Mouse (Mus musculus) thymus, postnatal 36 days (tissue): ENCODE results near the gene Kbtbd3.

Experiments
- DNase-seq, 2 experiments: peaks; one replicate each; pipeline ENCODE4 v3.0.0; 2022; ENCODE audit warnings: mixed read lengths in 2 of 2

Kbtbd3 gene

DNA sequence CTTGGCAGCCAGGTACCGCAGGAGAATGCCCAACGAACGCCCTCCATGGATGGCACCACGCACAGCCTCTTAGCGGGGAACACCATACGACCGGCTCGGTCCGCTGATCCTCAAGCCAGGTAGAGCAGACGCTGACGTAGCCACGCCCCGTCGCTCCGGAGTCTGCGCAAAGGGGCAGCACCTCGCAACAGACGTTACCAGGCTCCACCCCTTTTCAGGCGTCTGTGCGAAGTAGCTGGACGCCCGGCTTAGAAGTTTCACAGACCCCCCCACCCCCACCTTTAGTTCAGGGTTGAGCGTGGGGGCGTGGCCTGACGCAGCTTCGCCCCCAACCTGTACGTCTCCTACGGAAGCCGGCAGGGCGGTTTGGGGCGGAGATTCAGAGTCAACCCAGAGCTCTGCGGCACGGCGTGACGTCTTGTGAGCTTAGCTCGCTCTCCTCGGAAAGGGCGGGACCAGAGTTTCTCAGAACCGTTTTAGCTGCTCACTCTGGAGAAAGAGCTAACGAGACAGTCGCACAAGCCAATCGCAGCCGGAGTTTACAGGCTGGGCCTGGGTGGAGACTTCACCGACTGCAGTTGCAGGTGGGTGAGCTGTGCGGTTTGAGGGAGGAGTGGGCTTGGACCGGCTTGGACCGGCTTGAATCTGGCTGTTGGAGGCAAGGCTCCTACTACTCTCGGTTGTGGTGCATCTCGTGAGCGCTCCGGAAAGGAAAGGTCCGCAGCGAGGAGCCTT, at the start of gene Kbtbd3, which contains the start of gene Aasdhppt:
Gene Kbtbd3, plus strand, starts transcription at position 483 of the 735 bp plus-strand sequence.
Gene Aasdhppt, minus strand, starts transcription at position 121 of the 735 bp plus-strand sequence.
- DNase-seq, result peak; percentile 97 to 99

DNA sequence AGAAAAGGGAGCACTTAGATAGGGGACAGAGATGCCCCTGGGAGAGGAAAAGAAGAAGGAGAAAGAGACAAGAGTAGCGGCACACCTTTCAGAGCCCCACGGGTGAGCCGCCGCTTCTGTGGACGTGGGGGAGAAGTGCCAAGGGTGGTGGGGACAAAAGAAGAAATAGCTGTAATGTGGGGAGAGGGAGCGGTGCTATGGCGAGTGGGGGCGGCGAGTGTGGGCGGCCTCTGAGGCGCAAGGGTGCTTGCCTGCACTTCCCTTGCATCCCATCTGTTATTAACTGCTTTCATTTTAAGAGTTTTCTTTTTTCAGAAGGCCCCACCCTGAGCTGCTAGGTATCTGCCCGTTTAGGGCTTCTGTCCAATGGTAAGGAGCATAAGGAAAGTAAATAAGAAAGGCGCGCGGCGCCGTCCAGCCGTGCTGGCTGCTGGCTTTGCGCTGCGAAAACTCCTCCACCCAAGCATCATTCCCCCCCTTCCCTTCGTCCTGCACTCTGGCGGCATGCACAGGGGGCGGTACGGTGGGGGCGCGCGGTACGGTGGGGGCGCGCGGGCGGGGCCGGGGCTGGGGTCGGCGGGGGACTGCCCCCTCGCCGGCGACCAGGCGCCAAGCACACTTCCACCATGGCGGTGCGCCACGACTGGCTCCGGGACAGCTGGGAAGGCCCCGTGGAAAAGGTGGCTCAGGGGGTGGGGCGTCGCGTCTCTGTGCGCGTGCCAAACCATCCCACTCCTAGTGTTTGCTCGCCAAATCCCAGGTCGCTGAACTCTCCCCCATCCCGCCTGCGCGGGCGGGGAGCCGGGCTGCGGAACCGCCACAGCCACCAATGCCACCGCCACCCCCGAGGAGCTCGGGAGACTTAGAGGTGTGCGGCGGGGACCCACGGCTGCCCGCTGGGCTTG, 49.5 kb upstream of the Kbtbd3 start:
- peak in 1 of 2 experiments; percentile 19 for DNase-seq

DNA sequence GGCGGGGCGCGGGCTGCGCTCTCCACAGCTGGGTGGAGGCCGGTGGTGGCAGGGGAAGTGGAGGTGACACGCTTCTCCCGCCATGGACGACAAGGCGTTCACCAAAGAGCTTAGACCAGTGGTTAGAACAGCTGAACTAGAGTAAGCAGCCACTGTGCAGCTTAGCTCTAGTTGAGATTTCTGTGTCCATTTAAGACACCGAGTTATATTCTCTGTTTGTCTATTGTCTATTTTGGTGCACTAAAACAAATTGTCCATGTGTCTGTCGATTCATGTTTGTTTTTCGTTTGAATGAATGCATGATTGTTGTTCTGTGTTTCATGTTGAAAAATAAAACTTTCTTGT, 48.9 kb upstream of the Kbtbd3 start:
- DNase-seq, result no peak

DNA sequence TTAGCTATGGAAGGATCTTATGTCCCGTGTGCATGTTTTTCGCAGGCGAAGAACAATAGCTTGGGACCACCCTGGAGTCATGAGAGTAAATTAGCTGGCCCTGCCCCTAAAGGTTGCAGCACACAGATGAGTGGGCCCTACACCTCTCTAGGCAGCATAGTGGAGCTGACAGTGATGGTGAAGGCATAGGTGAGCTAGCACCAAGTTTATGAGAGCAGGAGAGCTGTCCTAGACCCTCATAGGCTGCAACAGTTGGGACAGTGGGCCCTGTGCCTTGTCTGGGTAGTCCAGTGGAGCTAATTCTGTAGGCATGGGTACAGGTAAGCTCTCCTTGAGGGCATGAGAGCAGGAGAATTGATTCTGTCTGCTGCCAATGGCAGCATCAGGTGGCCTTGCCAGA, 42.8 kb upstream of the Kbtbd3 start:
- no peak for DNase-seq

DNA sequence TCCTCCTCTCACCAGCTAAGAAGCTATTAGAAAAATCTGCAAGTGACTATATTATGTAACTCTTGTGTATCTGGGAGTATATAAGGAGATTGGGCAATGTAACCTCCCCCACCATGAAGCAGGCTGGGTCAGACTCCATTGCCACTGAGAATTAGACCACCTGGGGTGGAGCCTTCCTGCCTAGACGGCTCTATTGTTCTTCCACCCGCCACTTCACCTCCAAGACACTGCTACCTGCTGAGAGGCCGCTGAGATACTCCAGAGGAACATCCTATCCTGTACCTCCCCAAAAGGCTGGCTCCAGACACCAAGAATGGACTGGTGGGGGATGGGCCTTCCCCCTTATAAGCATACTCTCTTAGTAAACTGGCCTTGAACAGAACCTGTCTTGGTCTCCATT, 25.8 kb upstream of the Kbtbd3 start:
- DNase-seq, result no peak

DNA sequence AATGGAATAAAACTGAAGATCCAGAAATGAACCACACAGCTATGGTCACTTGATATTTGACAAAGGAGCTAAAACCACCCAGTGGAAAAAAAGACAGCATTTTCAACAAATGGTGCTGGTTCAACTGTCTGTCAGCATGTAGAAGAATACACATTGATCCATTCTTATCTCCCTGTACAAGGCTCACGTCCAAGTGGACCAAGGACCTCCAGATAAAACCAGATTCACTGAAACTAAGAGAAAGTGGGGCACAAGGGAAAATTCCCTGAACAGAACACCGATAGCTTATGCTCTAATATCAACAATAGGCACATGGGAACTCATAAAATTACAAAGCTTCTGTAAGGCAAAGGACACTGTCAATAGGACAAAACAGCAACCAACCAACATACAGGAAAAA, 9.2 kb upstream of the Kbtbd3 start:
- no peak for DNase-seq

DNA sequence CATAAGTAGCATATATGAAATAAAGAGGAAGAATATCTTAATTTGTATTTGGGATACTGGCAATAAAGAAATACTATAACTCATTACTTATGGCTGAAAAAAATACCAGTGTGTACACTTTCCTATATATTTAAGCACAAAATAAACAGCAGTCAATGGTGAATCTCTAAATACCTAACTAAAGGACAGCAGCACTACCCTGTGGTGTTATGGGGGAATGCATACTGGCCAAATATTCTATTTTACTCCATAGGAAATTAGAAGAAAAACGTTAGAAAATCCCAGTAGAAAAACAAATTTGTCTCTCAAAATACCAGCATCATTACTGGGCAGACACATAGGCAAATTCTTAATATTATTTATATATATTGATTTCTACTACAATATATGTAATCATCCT, 4.8 kb upstream of the Kbtbd3 start:
- DNase-seq, result no peak

DNA sequence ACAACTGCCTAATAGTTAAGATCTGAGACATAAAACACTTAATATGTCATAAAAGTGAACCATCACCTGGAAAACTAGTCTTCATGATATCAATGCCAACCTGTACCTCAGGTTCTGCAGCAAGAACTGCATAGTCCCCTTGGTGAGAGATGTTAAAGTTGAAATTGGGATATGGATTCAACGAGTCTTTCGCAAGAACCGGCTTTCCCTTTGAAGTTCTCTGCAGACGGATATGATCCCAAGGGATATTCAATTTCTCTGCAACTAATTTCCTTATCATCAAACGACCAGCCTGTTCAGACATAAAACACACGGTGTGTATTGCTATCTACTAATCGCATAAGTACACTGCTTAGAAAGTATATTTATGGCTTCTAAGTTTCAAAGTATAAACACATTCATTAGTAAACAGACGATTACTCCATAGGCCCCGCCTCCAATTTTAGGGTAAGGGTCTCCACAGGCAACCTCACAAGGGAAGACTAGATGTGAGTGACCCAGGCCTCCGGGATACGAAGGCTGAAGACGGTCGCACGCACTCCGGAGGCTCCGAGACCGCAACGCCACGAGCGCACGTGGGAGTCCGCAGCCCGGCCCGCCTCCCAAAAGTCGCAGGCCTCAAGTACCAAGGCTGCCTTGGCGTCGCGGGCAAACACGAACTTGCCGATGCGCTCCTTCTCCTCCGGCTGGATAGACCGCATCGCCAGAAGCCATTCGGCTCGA, 844 bp upstream of the Kbtbd3 start:
- no peak for DNase-seq

DNA sequence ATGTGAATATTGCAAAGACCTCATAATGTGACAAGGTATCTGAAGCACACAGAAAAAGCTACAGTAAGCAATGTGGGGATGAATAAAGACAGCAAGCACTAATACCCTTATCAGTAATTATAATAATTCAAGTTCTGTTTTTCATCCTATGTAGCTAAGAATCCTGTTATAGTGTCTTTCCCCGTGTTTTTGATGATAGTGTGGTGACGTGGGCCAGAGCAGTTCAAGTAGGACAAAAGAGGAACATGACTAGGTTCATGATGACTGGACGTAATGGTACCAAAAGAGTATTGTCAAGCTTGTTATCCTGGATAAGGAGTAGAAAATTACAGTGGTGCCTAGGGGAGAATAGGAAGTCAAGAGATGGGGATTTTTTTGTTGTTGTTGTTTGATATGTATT, 1.1 kb downstream of the Kbtbd3 start:
- DNase-seq, result no peak

DNA sequence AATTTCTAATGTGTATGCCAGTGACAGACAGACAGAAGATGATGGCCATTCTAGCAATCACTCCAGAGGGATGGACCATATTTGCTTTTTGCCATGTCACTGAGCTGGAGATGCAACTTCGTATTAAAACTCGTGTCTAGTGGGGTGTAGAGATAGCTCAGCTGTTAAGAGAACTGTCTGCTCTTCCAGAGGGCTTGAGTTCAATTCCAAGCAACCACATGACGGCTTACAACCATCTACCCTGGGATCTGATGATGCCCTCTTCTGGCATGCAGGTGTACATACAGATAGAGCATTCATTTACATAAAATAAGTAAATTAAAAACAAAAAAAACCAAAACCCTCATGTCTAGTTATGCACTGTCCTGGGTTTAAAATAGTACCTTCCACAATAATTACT, 1.5 kb downstream of the Kbtbd3 start:
- DNase-seq, result no peak

DNA sequence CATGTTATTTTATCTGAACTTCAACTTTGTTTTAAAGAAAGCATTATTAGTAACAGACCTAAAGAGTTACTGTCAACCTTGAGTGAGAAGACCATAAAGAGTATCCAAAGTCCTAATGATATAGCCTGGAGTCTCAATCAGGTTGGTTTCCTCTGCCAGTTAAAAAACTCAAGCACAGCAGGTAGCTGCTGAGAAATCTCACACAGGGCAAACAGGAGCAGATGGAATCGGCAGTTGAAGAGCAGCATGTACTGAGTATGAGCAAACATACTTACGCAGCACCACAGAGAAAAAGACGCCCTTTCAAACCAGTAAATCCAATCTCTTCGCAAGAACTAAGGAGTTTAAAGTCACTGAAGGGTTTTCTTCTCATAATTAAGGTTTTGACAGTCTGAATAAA, 4.3 kb downstream of the Kbtbd3 start:
- DNase-seq, result no peak

DNA sequence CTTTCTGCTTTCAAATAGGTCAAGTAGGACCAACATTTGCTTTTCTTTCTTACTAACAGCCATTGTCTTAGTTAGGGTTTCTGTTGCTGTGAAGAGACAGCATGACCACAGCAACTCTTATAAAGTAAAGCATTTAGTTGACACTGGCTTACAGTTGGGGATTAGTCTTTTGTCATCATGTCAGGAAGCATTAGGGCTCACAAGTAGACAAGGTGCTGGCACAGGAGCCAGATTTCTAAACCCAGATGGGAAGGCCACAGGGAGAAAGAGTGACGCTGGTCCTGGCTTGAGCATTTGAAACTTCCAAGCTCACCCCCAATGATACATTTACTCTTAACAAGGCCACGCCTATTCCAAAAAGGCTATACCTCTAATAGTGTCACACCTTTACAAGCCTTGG, 6.1 kb downstream of the Kbtbd3 start:
- no peak for DNase-seq

DNA sequence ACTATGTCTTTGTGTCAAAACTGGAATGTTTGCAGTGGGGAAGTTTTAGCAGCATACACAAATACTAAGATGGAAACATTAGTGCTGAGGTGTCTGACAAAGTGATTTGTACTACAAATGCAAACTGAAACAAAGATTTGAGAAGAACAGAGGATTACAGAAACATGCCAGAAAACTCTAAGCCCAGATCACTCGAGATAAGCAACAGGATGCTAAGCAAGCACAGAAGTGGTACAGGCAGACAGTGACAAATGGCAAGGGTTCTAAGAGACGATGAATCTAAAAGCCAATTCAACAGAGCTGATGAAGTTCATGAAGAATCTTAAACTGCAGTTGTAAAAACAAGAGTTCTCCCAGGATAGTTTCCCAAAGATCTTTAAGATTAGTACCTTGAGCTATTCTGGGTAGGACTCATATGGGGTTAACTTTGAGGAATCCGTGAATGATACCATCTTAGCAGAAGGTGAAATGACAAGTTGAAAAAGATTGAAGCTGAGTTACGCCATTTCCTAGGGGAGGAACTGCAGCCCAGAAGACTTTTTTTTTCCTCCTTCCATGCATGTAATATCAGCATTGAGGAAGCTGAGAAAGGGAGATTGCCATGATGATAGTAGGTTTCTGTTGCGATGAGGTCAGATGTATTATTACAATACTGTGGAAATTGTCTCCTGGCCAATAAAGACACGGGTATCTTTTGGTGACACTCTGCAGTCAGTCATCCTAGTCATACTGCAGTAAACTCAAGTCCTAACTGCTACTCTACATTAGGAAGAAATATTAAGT, 9.5 kb downstream of the Kbtbd3 start:
- no peak for DNase-seq

DNA sequence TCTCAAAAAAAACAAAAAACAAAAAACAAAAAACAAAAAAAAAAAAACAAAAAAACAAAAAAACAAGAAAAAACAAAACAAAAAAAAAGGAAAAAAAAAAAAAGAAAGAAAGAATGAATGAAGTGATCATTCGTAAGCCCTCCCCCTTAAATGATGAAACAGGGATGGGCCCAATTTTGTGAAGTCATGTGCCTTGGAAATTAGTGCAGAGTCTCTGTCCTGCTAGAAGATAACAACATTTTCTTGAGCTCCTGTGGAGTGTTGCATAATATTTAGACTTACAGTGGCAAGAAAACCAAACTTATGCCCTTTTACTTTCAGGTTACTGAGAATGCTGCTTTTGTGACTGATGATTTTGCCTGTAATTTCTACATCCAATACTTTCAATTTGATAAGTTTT, 43.5 kb downstream of the Kbtbd3 start:
- no peak for DNase-seq

DNA sequence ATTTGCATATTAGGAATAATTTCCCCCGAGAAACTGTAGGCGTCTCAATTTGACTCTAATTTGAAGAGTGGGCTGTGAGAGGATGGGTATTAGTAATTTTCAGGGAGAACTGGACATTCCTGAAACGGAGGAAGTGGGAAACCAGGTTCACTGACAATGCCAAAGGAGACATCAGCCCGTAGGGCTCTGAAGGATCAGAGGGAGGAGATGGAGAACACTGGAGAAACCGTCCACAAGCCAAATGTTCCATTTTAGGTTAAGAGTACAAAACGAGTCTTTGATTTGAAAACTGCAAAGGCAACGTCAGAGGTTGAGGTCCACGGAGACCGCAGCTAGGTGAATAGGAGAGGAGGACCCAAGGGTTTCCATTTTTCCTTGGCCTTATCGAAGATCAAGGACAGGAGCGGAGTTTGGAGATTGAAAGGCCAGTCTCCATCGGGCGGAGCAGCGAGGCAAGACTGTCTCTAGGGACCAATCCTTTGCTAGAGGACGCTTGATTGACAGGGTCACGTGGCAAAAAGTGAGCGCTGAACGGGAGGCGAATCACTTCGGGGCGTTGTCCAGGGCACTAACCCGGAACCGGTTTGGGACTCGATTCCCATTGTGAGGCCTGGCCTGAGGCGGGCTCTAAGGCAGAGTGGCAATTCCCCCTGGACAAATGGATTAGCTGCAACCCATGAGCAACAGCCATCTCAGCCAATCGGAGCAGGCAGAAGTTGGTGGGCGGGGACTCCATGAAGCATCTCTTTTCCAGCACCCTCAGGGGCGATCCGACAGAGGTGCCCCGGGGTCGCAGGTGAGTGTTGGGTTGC, 66.4 kb downstream of the Kbtbd3 start, which contains the start of gene Msantd4:
Gene Msantd4, plus strand, starts transcription at position 735 of the 812 bp plus-strand sequence.
- peak; percentile 87 to 94 for DNase-seq

DNA sequence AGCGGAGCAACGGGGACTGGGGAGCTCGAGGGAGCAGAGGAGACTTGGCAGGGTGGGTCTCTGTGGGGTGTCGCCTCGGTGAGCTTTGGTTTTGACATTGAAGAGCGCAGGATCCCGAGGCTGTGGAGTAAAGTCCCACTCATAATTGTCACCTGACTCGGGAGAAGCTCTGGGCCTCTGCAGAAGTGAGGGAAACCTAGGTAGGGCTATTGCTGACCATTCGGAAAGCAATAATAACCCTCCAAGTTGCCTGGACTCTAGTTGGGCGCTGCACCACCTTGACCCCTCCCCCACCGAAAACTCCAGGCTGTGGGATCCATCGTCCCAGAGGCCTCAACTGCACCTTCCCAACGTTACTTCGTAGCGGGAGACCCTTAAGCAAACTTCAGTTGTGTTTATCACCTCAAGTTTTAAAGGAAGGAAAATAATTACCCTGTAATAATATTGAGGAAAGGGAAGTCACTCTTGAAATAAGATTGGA, 67.0 kb downstream of the Kbtbd3 start:
- DNase-seq, result no peak
